Mouse (Mus musculus) cerebellum, adult 8-10 months (tissue): Measurements from ENCODE around the gene Borcs7.
"Not testable (repeated sequence)": the region's sequence is repeated elsewhere in the genome, so short reads cannot be mapped to it uniquely, and the experiment has no call there.

Source experiments
- DNase-seq: peaks from one replicate; pipeline ENCODE4 v3.0.0; 2022

The Borcs7 gene

DNA sequence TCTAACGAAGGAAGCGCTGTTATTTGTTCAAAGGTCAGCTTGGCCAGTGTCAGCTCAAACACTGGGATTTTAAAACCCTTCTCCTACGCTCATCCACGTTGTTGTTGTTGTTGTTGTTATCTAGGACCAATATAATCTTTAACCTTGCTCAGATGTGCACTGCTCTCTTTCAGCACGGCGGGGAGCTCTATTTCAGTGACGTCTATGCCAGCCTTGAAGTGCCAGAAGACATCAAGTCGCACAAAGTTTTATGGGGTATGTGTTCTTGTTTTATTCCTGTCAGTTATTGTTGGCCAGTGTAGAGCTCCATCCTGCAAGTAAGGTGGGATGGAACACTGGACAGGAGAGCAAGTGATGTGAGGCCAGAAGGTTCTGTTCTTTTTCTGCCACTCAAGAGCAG, 25.3 kb downstream of the Borcs7 start:
- DNase-seq, result no peak

DNA sequence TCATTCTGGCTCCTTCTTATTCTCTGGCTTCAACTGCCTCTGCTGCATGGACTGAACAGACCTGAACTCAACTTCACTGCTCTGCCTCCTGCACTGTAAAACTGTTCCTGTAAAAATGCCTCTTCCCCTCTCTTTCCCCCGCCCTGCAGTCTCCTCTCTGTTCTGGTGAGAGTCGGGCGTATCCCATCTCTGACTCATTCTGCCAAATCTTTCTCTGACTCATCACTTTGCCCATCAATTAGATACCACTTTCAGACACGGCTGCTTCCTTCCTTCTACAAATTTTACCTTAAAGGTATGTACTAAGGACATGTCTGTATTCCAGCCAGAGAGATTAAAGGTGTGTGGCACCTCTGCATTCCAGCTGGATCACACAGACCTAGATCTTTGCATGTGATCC, 28.4 kb downstream of the Borcs7 start:
- no peak for DNase-seq

DNA sequence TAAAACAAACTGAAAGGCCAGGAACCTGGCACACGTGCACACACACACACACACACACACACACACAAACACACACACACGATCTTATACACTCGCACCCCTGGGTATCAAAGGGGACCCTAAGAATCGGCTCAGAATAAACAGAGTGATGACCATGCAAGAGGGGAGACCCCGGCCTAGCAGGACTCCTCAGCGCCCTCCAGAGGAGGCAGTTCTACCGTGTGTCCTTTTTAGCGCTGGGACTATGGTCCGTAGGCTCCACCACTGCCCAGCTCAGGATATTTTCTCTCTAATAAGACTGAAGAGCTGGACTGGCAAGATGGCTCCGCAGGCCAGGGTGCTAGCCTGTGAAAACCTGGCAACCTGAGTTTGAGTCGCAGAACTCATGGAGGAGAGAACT, 34.7 kb downstream of the Borcs7 start:
- DNase-seq, result no peak

DNA sequence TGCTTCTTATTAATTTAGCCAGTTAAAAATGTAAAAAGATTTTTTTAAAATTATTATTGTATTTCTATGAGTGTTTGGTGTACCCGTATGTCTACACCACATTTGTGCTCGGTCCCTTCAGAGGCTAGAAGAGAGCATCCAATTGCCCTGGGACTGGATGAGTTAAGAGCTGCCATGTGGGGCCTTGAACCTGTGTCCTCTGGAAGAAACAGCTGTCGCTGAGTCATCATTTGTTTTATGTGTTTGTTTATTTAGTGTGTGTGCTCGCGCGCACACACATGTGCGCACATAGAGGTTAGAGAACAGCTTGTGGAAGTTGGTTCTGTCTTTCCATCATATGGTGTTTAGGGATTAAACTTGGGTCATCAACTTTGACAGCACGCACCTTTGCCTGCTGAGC, 36.4 kb downstream of the Borcs7 start:
- no peak for DNase-seq

DNA sequence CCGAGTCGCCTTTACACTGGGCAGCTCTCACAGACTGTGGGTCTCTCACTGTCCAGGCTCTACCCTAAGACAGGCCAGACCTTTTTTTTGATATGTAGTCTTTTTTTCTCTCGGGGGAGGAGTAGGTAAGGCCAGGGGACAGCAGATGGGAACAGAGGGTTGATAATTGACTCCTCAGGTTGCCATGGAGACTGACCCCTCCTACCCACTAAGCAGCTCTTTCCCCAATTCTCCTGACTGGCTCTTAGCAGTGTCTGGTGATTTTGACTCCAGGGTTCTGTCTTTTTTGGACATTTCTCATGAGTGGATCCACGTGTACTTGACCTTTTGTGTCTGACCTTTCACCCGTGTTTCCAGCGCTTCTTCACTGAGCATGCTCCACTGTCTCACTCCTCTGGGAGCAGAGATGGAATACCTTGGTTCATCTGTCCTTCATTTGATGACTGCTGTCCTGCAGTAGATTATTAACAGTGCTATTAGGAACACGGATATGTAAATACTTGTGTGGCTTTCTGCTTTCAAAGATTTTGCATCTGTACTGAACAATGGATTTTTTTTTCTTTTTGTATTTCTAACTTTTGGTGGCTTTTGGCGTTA, 37.5 kb downstream of the Borcs7 start:
- DNase-seq, result no peak

DNA sequence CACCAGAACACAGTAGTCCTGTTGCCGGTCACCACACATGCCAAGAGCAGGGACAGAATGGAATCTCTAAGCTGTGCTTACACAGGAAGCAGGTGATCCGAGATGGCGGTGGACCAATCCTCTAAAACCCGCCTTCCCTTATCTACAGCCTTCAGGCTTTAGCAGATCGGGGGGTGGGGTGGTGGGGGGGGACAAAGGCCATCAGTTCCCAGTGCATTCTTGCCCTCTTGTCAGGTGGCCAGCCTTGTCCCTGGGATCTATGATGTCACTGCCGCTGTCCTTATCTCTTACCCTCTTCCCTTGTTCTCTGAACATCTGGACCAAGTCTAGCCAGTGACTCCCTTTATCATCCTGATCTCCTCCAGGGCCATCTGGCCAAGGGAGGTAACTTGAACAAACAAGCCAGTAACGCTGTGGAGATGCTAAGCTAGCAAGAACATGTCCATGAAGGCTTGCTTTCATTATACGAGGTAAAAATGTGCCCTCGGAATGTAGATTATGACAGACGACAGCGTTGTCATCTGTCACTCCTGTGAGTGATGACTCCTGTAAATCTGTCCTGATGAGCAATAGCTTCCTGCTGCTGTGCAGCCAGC, 38.3 kb downstream of the Borcs7 start:
- no peak for DNase-seq

DNA sequence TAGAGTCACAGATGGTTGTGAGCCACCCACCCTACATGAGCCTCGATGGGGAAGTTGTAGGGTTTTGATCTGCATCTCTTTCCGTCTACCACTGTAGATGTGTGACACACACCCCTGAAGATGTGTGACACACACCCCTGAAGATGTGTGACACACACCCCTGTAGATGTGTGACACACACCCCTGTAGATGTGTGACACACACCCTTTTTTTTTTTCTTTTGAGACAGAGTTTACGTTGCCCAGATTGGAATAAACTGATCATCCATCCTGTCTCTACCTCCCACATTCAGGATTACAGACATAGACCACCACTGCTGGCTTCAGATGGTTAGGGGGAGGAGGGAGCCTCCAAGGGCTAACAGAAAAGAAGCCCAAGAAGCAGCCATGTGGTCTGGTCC, 39.2 kb downstream of the Borcs7 start:
- DNase-seq, result no peak

DNA sequence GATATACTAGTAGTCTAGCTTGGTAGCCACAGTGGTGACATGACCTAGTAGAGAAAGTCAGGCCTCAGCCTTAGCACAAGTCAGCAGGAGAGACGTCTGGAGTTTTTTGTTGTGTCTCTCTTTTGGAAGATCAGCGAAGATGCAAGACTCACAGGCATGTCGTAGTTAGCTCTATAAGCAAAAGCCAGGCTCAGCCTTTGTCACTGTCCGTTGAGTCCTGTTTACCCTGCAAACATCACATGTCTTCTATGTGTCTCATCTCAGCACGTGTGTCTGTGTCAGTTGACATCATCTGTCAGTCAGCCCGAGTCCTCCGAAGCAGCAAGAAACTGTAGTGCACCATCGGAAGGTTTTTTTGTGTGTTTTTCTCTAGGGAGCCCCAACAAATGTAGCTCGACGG, 41.6 kb downstream of the Borcs7 start:
- DNase-seq, result no peak

DNA sequence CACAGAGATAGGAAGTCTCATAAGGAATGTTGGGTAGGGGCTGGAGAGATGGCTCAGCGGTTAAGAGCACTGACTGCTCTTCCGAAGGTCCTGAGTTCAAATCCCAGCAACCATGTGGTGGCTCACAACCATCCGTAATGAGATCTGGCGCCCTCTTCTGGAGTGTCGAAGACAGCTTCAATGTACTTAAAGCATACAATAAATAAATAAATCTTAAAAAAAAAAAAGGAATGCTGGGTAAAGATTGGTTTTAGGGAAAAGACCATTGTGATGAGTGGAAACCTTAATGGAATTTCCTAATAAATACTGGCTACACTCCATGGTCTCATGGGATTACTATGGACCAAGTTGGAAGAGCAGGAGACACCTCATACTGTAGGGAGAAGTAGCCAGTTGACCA, 43.0 kb downstream of the Borcs7 start:
- not testable (repeated sequence) for DNase-seq

DNA sequence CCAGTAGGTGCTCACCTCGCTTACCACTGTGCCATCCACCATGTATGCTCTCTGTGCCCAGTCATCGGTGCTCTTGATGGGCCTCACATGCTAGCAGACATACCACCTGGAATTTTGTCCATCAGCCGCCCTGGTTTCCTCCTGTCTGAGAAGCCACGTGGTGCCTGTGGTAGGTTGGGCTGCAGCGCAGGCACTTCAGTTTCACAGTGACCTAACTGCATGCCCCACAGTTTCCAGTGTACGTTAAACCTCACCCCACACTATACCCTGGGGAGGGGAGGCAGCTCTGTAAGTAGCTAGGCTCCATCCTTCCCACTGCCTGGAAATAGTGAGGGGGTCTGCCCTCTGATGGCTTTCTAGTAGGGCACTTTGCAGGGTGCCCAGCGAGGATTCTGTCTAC, 43.9 kb downstream of the Borcs7 start:
- no peak for DNase-seq

DNA sequence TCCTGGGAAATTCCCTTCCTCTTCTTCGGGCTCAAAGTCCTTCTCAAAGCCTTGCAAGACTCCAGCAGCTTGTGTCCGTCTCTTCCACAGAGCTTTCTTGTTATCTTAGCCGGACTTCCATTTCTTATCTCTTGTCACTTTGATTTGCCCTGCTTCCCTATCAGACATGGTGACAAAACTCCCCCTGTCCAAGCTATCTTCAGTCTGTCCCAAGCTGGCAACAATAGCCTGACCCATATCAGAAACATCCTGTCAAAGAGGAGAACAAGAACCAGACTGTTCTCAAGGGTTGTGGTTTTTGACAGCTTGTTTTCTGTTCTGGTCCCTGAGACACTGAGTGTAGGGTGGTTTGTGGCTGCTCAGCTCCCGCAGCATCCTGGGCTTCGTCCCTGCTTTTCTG, 45.5 kb downstream of the Borcs7 start:
- no peak for DNase-seq

DNA sequence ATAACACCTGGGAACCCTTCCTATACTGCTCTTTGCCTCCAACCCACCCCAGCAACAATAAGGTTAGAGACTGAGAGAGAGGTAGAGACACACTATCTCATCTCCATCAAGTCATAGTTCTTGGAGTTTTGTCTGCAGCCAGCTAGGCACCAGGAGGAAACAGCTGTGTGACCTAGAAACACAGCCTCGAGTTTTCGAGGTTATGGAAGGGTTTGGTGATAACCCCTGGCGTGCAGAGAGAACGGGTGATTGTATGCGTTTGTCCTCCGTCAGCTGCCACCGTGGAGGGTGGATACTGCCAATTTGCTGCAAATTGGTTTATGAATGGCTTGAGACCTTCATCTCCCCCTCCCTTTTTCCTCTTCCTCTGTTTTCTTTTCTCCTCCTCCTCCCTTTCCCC, 47.4 kb downstream of the Borcs7 start:
- DNase-seq, result no peak

DNA sequence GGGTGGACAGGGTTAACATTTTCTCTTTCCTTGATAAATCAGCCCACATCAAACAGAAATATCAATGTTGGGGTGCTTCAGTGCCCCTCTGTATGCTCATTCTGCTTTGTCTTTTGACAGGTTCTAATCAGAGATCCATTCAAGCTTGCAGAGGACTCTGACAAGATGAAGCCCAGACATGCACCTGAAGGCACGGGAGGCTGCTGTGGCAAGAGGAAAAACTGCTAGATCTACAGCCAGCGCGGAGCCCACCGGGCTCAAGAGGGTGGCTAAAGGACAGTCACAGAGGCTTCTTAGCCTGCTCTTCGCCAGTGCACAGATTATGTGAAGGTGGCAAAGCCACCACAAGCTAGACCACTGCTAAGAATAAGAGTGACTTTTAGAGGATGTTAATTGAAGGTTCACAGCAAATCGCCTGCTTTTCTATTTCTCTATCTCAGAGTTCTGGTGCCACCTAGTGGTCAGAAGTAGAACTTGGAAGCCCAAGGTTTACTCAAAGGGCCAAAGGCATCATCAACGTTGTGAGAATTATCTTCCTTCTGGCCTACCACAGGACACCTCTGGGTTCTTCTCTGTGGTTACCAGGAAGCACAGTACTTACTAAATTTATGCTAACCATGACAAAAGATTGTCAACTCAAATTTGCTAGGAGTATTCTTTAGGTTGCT, 50.8 kb downstream of the Borcs7 start:
- DNase-seq, result peak; percentile 68

DNA sequence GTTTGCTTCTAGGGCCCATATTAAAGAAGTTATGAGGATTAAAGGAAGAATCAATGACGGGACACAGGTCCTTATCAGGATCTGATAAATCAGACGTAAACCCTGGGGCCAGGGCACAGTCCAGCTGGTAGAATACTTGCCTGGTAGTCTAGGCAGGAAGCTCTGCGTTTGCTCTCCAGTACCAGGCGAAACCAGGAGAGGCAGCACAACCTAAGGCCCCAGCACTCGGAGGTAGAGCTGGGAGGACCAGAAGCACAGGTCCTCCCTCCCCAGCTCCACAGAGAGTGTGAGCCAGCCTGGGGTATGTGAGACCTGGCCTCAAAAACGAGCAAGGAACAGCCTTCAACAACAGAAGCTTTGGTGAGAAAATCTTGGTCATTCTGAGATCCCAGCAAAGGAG, 51.9 kb downstream of the Borcs7 start:
- DNase-seq, result no peak

DNA sequence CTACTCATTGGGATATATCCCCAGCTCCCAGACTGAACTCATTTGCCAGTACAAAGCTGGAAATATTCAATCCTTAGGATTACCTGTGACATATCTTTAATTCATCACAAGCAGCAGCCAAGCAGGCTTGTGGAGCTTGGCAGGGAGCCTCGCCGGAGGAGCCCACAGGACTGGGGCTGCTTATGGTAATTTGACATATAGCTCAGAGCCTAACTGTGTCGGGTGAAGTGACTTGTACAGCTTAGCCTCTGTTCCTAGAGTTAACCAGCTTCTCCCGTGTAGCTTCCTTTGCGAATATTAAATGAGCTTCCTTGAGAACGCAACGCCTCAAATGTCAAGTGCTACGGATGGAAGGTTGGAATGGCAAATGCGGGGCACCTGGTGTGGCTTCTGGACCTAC, 55.0 kb downstream of the Borcs7 start:
- DNase-seq, result no peak

DNA sequence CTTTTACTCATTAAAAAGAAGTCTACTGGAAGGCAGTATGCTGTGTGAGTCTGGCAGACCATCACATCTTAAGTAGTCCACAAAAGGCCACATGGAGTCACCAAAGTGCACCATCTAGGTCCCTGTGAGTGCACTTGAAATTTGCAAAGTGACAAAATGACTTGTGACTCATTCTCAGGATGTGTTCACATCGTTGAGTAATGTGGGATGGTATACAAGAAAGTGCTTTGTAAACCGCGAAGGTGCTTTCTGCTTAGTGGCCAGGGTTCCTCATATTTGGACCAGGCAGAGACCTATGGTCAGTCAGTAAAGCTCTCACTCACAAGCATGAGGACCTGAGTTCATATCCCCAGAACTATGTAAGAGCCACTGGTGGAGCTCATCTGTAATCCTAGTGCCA, 58.1 kb downstream of the Borcs7 start:
- no peak for DNase-seq

DNA sequence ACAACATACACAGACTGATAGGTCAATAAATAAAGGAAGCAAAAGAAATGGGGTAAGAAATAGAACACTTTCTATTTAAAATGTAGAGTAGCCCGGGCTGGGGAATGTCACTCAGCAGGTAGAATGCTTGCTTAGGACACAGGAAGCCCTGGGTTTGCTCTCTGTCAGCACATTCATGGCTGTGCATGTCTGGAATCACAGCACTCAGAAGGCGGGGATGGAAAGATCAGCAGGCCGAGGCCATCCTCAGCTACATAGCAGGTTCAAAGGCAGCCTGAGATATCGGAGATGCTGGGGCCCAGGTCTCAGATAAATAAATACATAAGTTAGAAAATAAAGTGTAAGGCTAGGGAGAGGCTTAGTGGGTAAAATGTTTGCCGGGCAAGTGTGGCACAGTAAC, 62.5 kb downstream of the Borcs7 start:
- no peak for DNase-seq
